Mouse (Mus musculus): ENCODE data around the gene Trip6. TPM values are rescaled to one million over a fixed set of nuclear protein-coding genes. Genes with fewer than 3 reads are reported as not detected.

Trip6 gene
- polyA plus RNA-seq, 1 experiment from 2014 or later: 81.6 TPM

DNA sequence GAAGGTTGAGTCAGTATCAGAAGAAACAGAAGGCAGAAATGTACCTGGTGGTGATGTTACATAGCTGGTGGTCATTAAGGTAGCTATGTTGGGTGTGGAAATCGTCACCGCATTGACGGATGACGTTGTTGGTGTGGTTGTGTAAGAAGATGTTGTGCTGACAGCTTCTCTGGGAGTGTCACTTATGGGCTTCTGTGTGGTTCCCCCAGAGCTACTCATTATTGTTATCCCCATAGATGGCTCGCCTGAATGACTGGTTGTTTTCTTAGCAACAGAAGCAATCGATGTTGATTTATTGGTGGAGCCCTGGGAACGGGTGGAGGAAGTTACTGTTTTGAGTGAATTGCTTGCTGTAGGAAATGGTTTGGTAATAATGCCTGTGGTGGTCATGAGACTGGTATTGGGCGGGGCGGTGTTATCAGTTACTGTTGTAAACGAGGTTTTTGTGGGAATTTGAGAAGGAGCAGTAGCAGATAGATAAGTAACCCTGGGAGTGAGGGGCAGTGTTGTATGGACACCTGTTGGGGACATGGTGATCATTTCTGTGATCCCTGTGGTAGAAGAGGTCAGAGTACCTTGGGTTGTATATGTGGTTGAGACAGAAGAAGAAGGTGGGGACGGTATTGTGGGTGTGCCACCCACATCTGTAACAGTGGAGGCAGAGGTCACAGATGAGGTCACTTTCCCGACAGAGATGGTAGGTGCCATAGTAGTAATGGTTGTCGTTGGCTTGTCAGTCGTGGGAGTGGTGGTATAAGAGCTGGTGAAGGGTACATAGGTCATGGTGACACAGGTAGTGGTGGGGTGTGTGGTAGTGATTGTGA, 50.1 kb downstream of the Trip6 start:
- no peak overlapping the region for H3K4me2 ChIP-seq
- no peaks in the 10 kb centered on the region for H3K36me3 ChIP-seq
- WGBS: 79% methylated on average over 14 of the region's 14 CpGs

More for the DNA sequence above, 50.1 kb downstream of the Trip6 start:
- ATAC-seq (ENCODE audit: insufficient number of reproducible peaks, insufficient read depth, low FRiP score, low TSS enrichment, low read depth): no peak
- Histone ChIP-seq H3K27me3 (peaks cover 10% of the 10 kb centered on the region; the same call in 1 of the 2 replicates), H3K27ac (no peak overlapping the region), H3K9ac (replicated peaks) (no peak overlapping the region), H3K4me1 (replicated peaks) (peaks cover 7% of the 10 kb centered on the region; the same call in 1 of the 2 replicates), H3K4me3 (replicated peaks) (no peak overlapping the region), H3K9me3 (no peaks in the 10 kb centered on the region)

Small RNAs within 50 kb of the gene (microRNA-seq; reads per million reads assigned to microRNA genes)
- gene Mir7036 (0.93 reads per million), gene Mir8116 (not detected)

Other genes with a start within 250 kb of the Trip6 start
- gene Serpine1, start 242.1 kb downstream of the Trip6 start, polyA plus RNA-seq (2016; fragmentation: Nextera tagmentation; extraction: Ambion mirVana): 0.38 and 0.44 TPM in 2 replicates
- gene Trim56, start 198.2 kb downstream of the Trip6 start, polyA plus RNA-seq (2016; fragmentation: Nextera tagmentation; extraction: Ambion mirVana): 6.9 and 8.6 TPM in 2 replicates
- not detected in 2 replicates for gene Muc3, start 165.1 kb downstream of the Trip6 start, polyA plus RNA-seq (2016; fragmentation: Nextera tagmentation; extraction: Ambion mirVana)
- gene Muc3a, start 102.0 kb downstream of the Trip6 start, polyA plus RNA-seq (2016; fragmentation: Nextera tagmentation; extraction: Ambion mirVana): 0.10 TPM in 1 of 2 replicates, not detected in the other
- gene Ache, start 26.9 kb downstream of the Trip6 start, polyA plus RNA-seq (2016; fragmentation: Nextera tagmentation; extraction: Ambion mirVana): 7.7 and 8.3 TPM in 2 replicates
- gene Ufsp1, start 19.8 kb downstream of the Trip6 start, polyA plus RNA-seq (2016; fragmentation: Nextera tagmentation; extraction: Ambion mirVana): 6.7 and 6.8 TPM in 2 replicates
- 182 and 185 TPM in 2 replicates for gene Srrt, start 6.7 kb downstream of the Trip6 start, polyA plus RNA-seq (2016; fragmentation: Nextera tagmentation; extraction: Ambion mirVana)
- gene Slc12a9, start 19.2 kb upstream of the Trip6 start, polyA plus RNA-seq (2016; fragmentation: Nextera tagmentation; extraction: Ambion mirVana): 13.8 and 16.3 TPM in 2 replicates
- 86.9 and 99.6 TPM in 2 replicates for gene Ephb4, start 35.7 kb upstream of the Trip6 start, polyA plus RNA-seq (2016; fragmentation: Nextera tagmentation; extraction: Ambion mirVana)
- gene Zan, start 162.7 kb upstream of the Trip6 start, polyA plus RNA-seq (2016; fragmentation: Nextera tagmentation; extraction: Ambion mirVana): 0.04 and 0.08 TPM in 2 replicates
- 48.0 and 52.7 TPM in 2 replicates for gene Pop7, start 188.1 kb upstream of the Trip6 start, polyA plus RNA-seq (2016; fragmentation: Nextera tagmentation; extraction: Ambion mirVana)
- 17.0 and 17.7 TPM in 2 replicates for gene Gigyf1, start 204.1 kb upstream of the Trip6 start, polyA plus RNA-seq (2016; fragmentation: Nextera tagmentation; extraction: Ambion mirVana)
- 0.71 TPM in 1 of 2 replicates, not detected in the other for gene Epo, start 218.8 kb upstream of the Trip6 start, polyA plus RNA-seq (2016; fragmentation: Nextera tagmentation; extraction: Ambion mirVana)
- 337 and 349 TPM in 2 replicates for gene Gnb2, start 219.1 kb upstream of the Trip6 start, polyA plus RNA-seq (2016; fragmentation: Nextera tagmentation; extraction: Ambion mirVana)
- gene Actl6b, start 239.1 kb upstream of the Trip6 start, polyA plus RNA-seq (2016; fragmentation: Nextera tagmentation; extraction: Ambion mirVana): 0.68 TPM in 1 of 2 replicates, not detected in the other

Measured in limb, embryonic 12.5 days (tissue).